Mouse (Mus musculus): Measurements from ENCODE around the gene Alk. TPM values are rescaled to one million over a fixed set of nuclear protein-coding genes. Genes with fewer than 3 reads are reported as not detected.

Alk gene
- polyA plus RNA-seq, 1 experiment: 0.05 TPM

GRCm38 (mm10) chr17:71870232-71870621, 734.2 kb downstream of the Alk start:
- WGBS: 45% methylated on average over 8 of the region's 8 CpGs
- DNase-seq (ENCODE audit: low read depth, low spot score): no peak

GRCm38 (mm10) chr17:71869372-71870231, 734.8 kb downstream of the Alk start:
- WGBS: 12% methylated on average over 60 of the region's 60 CpGs
- DNase-seq (ENCODE audit: low read depth, low spot score): no peak

- 91% methylated on average over 12 of the region's 12 CpGs for WGBS
- no peak for DNase-seq (ENCODE audit: low read depth, low spot score)
These were observed 735.6 kb downstream of the Alk start for GRCm38 (mm10) chr17:71868828-71869227.

GRCm38 (mm10) chr17:71867892-71868291, 736.5 kb downstream of the Alk start:
- no peak for DNase-seq (ENCODE audit: low read depth, low spot score)
- WGBS: 69% methylated on average over 2 of the region's 2 CpGs

- no peak for DNase-seq (ENCODE audit: low read depth, low spot score)
- WGBS: 69% methylated on average over 5 of the region's 5 CpGs
These were observed 739.0 kb downstream of the Alk start for GRCm38 (mm10) chr17:71865437-71865836.

GRCm38 (mm10) chr17:71864039-71864438, 740.4 kb downstream of the Alk start:
- DNase-seq (ENCODE audit: low read depth, low spot score): no peak
- WGBS: 86% methylated on average over 8 of the region's 8 CpGs

- 73% methylated on average over 4 of the region's 4 CpGs for WGBS
- DNase-seq (ENCODE audit: low read depth, low spot score): no peak
These were observed 741.5 kb downstream of the Alk start for GRCm38 (mm10) chr17:71862895-71863294.

GRCm38 (mm10) chr17:71862184-71862583, 742.2 kb downstream of the Alk start:
- 91% methylated on average over 3 of the region's 3 CpGs for WGBS
- no peak for DNase-seq (ENCODE audit: low read depth, low spot score)

- WGBS: 82% methylated on average over 3 of the region's 3 CpGs
- DNase-seq (ENCODE audit: low read depth, low spot score): no peak
These were observed 772.5 kb downstream of the Alk start for GRCm38 (mm10) chr17:71831960-71832359.

GRCm38 (mm10) chr17:71828647-71829414, 775.6 kb downstream of the Alk start:
- 50% methylated on average over 12 of the region's 12 CpGs for WGBS
- DNase-seq (ENCODE audit: low read depth, low spot score): no peak

GRCm38 (mm10) chr17:71827627-71828026, 776.8 kb downstream of the Alk start:
- no peak for DNase-seq (ENCODE audit: low read depth, low spot score)
- whole genome bisulfite sequencing: 68% methylated on average over 8 of the region's 8 CpGs

- no peak for DNase-seq (ENCODE audit: low read depth, low spot score)
- WGBS: 67% methylated on average over 3 of the region's 3 CpGs
These were observed 777.8 kb downstream of the Alk start for GRCm38 (mm10) chr17:71826603-71827002.

GRCm38 (mm10) chr17:71823622-71824306, 780.7 kb downstream of the Alk start:
- no peak for DNase-seq (ENCODE audit: low read depth, low spot score)
- 26% methylated on average over 8 of the region's 8 CpGs for WGBS

Other genes starting within 250 kb of the Alk start
- gene Ypel5, start 231.8 kb upstream of the Alk start, polyA plus RNA-seq (2012; rRNA removed): 14.2 and 16.7 TPM in 2 replicates

All from large intestine, adult 2 months (tissue).